Mouse (Mus musculus) lung, adult 10 weeks (tissue): ENCODE results near the gene 1300017J02Rik. TPM values are rescaled to one million over a fixed set of nuclear protein-coding genes. Genes with fewer than 3 reads are reported as not detected.

Experiments used
- polyA plus RNA-seq: library from polyadenylated mRNA; stranded (reverse); fragments of 350-450 nt; fragmentation: Illumina TruSeq; extraction: RNeasy Lipid Tissue Mini Kit (QIAGEN cat#74804); gene quantifications from one replicate; pipeline ENCODE4 v1.2.3, GENCODE M21; 2014; ENCODE audit warnings: low read depth, low replicate concordance; ENCODE audit not compliant: insufficient read depth

Gene 1300017J02Rik
- not detected for polyA plus RNA-seq

GRCm38 (mm10) chr9:103304927-103305326 lies at the start of gene 1300017J02Rik, which contains the start of gene Topbp1:
Gene 1300017J02Rik (minus strand): TSS chr9:103305082.
Gene Topbp1 (plus strand): TSS chr9:103305215.

DNA sequence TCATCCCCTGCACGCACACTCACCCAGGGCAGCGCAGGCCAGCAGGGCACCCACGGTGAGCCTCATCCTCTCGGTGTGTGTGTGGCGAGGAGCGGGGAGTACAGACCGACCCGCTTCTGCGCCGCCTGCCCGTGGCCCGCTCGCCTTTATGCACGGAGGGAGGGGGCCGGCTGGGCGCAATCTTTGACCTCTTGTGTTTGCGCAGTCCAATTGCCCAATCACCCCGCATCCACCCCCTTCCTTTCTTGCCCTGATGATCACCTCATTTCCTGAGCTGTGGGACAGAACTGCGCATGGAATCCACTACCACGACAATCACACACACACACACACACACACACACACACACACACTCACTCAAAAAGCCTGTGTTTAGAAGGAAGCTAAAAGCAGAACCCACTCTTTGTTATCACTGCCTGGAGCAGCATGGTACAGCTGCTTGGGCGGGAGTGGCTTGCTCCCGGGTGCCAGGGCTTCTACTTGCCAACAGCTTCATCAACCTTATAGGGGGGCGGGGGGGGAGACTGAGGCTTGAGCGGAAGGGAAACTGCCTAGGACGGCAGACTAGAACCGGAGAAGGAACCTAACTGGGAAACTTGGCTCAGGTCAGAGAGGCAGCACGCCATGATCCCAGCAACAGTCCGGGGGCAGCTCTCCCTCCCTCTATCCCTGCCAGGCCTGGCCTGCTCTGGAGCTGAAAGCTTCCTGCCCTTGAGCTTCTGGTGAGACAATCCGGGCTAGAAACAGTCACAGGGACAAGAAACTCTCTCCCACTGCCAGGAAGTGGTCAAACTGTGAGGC lies 74.5 kb downstream of the 1300017J02Rik start, which contains the start of the genes Gm20425 and Trf:
Gm20425 (minus strand) TSS at position 157 of the 801 bp plus-strand sequence.
Trf (minus strand) TSS at position 294 of the 801 bp plus-strand sequence.

DNA sequence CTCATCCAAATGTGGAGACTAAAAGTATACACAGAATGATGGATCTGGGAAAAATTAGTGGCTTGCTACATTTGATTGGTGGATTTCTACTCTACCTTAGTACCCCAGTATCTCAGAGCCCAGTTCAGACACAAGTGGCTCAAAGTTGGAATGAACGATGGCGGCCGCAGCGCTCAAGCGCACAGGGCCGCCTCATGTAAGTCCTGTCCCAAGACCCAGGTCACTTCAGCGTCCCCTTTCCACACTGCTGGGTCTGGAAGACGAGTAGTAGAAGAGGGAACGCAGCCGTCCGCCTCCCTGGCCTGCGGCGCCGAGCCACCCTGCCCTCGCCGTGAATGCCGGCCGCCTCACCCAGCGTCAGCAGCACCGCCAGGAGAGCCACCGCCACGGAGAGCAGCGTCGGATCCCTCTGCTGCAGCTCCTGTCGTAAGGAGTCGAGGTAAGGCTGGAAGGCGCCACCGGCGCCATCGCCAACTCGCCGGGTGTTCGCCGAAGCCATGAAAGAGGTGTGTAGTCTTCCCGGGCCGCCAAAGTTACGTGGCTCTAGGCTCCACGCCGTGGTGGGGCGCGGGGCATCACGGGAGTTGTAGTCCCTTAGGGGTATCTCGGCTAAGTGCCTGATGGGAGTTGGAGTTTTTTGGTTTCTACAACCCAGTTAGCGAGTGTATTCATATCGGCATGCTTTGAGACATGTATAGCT lies 103.2 kb downstream of the 1300017J02Rik start, which contains the start of gene Srprb:
Srprb (minus strand) TSS at position 577 of the 700 bp plus-strand sequence.

Other genes with a start within 250 kb of the 1300017J02Rik start
- gene Rab6b, start 193.3 kb downstream of the 1300017J02Rik start, polyA plus RNA-seq = 14.0 TPM
- gene Srprb, start 102.9 kb downstream of the 1300017J02Rik start, polyA plus RNA-seq = 27.7 TPM
- not detected for gene Gm20425, start 74.8 kb downstream of the 1300017J02Rik start, polyA plus RNA-seq
- gene Trf, start 74.6 kb downstream of the 1300017J02Rik start, polyA plus RNA-seq = 633 TPM
- 6.8 TPM for gene Topbp1, start 133 bp upstream of the 1300017J02Rik start, polyA plus RNA-seq
- gene Cdv3, start 60.8 kb upstream of the 1300017J02Rik start, polyA plus RNA-seq = 38.2 TPM
- 1.8 TPM for gene Bfsp2, start 175.3 kb upstream of the 1300017J02Rik start, polyA plus RNA-seq